Mouse (Mus musculus) MEL (cell line): ENCODE measurements around the gene Dynlt3. TPM values are rescaled to one million over a fixed set of nuclear protein-coding genes. Genes with fewer than 3 reads are reported as not detected.

Experiments used
- DNase-seq: peaks from one replicate; pipeline ENCODE4 v3.0.0; 2011; ENCODE audit warnings: low read depth, low spot score
- H3K27ac ChIP-seq: 2 replicates; pipeline ENCODE4 v1.5.1; 2012; ENCODE audit warnings: low read depth, mild to moderate bottlenecking, control low read depth, low read length, moderate library complexity; ENCODE audit not compliant: control insufficient read depth
- H3K27me3 ChIP-seq, 2 experiments: fragments of 150-350 bp in 1 of 2; sonication (generic) in 1 of 2; 2 replicates each; pipeline ENCODE4 v1.6.1; 2012; ENCODE audit warnings: low read length in 2 of 2, mild to moderate bottlenecking in 2 of 2, improper control_type of control experiment in 1 of 2, moderate library complexity in 1 of 2; ENCODE audit not compliant: insufficient read depth in 2 of 2, control insufficient read depth in 1 of 2
- H3K36me3 ChIP-seq, 2 experiments: 2 replicates each; pipeline ENCODE4 v1.6.1; 2012 to 2014; ENCODE audit warnings: low read length in 2 of 2, improper control_type of control experiment in 1 of 2, inconsistent platforms in 1 of 2, mild to moderate bottlenecking in 1 of 2; ENCODE audit not compliant: insufficient read depth in 2 of 2, control insufficient read depth in 1 of 2
- H3K4me1 ChIP-seq, 2 experiments: fragments of 150-350 bp in 1 of 2; sonication (generic) in 1 of 2; 2 replicates each; pipeline ENCODE4 v1.6.1; 2012; ENCODE audit warnings: low read length in 2 of 2, improper control_type of control experiment in 1 of 2, mild to moderate bottlenecking in 1 of 2; ENCODE audit not compliant: insufficient read depth in 2 of 2, control insufficient read depth in 1 of 2
- H3K4me3 ChIP-seq, 2 experiments: fragments of 150-350 bp in 1 of 2; sonication (generic) in 1 of 2; 2 replicates each; pipeline ENCODE4 v1.5.1; 2012; ENCODE audit warnings: low read depth in 2 of 2, low read length in 2 of 2, mild to moderate bottlenecking in 2 of 2, moderate library complexity in 2 of 2, control low read depth in 1 of 2, improper control_type of control experiment in 1 of 2; ENCODE audit not compliant: control insufficient read depth in 1 of 2, insufficient read depth in 1 of 2
- H3K79me2 ChIP-seq: 2 replicates; pipeline ENCODE4 v1.6.1; 2012; ENCODE audit warnings: mild to moderate bottlenecking, low read length, moderate library complexity; ENCODE audit not compliant: control insufficient read depth, poor library complexity, insufficient read depth
- H3K9ac ChIP-seq: 2 replicates; pipeline ENCODE4 v1.6.1; 2012; ENCODE audit warnings: low read depth, mild to moderate bottlenecking, control low read depth, low read length, moderate library complexity; ENCODE audit not compliant: control insufficient read depth, poor library complexity, severe bottlenecking
- H3K9me3 ChIP-seq: fragments of 150-350 bp; sonication (generic); replicated peaks from 2 replicates; pipeline ENCODE4 v1.6.1; 2012; ENCODE audit warnings: mild to moderate bottlenecking, low read length, improper control_type of control experiment, moderate library complexity; ENCODE audit not compliant: insufficient read depth
- CHD1 ChIP-seq: IDR thresholded peaks from 2 replicates; pipeline ENCODE4 v1.6.1; 2012; ENCODE audit warnings: low read depth, mild to moderate bottlenecking, inconsistent platforms, low read length, improper control_type of control experiment
- CHD2 ChIP-seq: IDR thresholded peaks from 2 replicates; pipeline ENCODE4 v1.6.1; 2011; ENCODE audit warnings: low read length, improper control_type of control experiment
- CTCF ChIP-seq, 3 experiments: IDR thresholded peaks in 2 of 3; conservative IDR thresholded peaks in 1 of 3; 2 replicates each; pipeline ENCODE4 v1.5.1; 2011 to 2012; ENCODE audit warnings: low read length in 3 of 3, low read depth in 2 of 3, mild to moderate bottlenecking in 2 of 3, improper control_type of control experiment in 1 of 3, inconsistent platforms in 1 of 3, mixed read lengths in 1 of 3, moderate library complexity in 1 of 3; ENCODE audit not compliant: control insufficient read depth in 1 of 3, insufficient read depth in 1 of 3, poor library complexity in 1 of 3, severe bottlenecking in 1 of 3
- ELF1 ChIP-seq: IDR thresholded peaks from 2 replicates; pipeline ENCODE4 v1.6.1; 2014; ENCODE audit warnings: low read depth, mild to moderate bottlenecking, inconsistent platforms, low read length, improper control_type of control experiment, moderate library complexity
- EP300 ChIP-seq, 2 experiments: IDR thresholded peaks; 2 replicates each; pipeline ENCODE4 v1.6.1; 2011; ENCODE audit warnings: improper control_type of control experiment in 2 of 2, low read length in 2 of 2, low read depth in 1 of 2, mild to moderate bottlenecking in 1 of 2
- GATA1 ChIP-seq: IDR thresholded peaks from 2 replicates; pipeline ENCODE4 v1.6.1; 2011; ENCODE audit warnings: low read depth, low read length, improper control_type of control experiment
- HCFC1 ChIP-seq: IDR thresholded peaks from 2 replicates; pipeline ENCODE4 v1.6.1; 2012; ENCODE audit warnings: low read depth, mild to moderate bottlenecking, inconsistent platforms, low read length, improper control_type of control experiment, moderate library complexity
- JUND ChIP-seq: IDR thresholded peaks from 2 replicates; pipeline ENCODE4 v1.6.1; 2011; ENCODE audit warnings: low read depth, mild to moderate bottlenecking, improper control_type of control experiment, low read length
- KAT2A ChIP-seq: conservative IDR thresholded peaks from 2 replicates; pipeline ENCODE4 v1.6.1; 2012; ENCODE audit warnings: low read depth, low read length, improper control_type of control experiment, inconsistent platforms
- MAX ChIP-seq: IDR thresholded peaks from 2 replicates; pipeline ENCODE4 v1.6.1; 2011; ENCODE audit warnings: low read length, improper control_type of control experiment
- MAZ ChIP-seq: IDR thresholded peaks from 2 replicates; pipeline ENCODE4 v1.6.1; 2012; ENCODE audit warnings: low read depth, mild to moderate bottlenecking, inconsistent platforms, low read length, improper control_type of control experiment
- MEF2A ChIP-seq: IDR thresholded peaks from 2 replicates; pipeline ENCODE4 v1.6.1; 2014; ENCODE audit warnings: low read depth, mild to moderate bottlenecking, inconsistent platforms, low read length, improper control_type of control experiment; ENCODE audit not compliant: poor library complexity, insufficient replicate concordance, severe bottlenecking; ENCODE audit errors: extremely low read depth
- MXI1 ChIP-seq: IDR thresholded peaks from 2 replicates; pipeline ENCODE4 v1.6.1; 2011; ENCODE audit warnings: mild to moderate bottlenecking, low read depth, low read length, improper control_type of control experiment
- MYB ChIP-seq: IDR thresholded peaks from 2 replicates; pipeline ENCODE4 v1.6.1; 2011; ENCODE audit warnings: mild to moderate bottlenecking, low read depth, low read length, improper control_type of control experiment
- NELFE ChIP-seq: IDR thresholded peaks from 2 replicates; pipeline ENCODE4 v1.6.1; 2011; ENCODE audit warnings: low read depth, low read length, improper control_type of control experiment
- POLR2A ChIP-seq, 2 experiments: IDR thresholded peaks; 2 replicates each; pipeline ENCODE4 v1.6.1; 2011 to 2012; ENCODE audit warnings: low read length in 2 of 2, mild to moderate bottlenecking in 2 of 2, control low read depth in 1 of 2, improper control_type of control experiment in 1 of 2, low read depth in 1 of 2, moderate library complexity in 1 of 2; ENCODE audit not compliant: control insufficient read depth in 1 of 2, insufficient read depth in 1 of 2, poor library complexity in 1 of 2
- POLR2AphosphoS5 ChIP-seq: IDR thresholded peaks from 2 replicates; pipeline ENCODE4 v1.6.1; 2012; ENCODE audit warnings: low read depth, borderline replicate concordance, mild to moderate bottlenecking, inconsistent platforms, low read length, moderate library complexity, mixed read lengths
- RAD21 ChIP-seq: IDR thresholded peaks from 2 replicates; pipeline ENCODE4 v1.6.1; 2011; ENCODE audit warnings: mild to moderate bottlenecking, low read depth, low read length, improper control_type of control experiment
- RCOR1 ChIP-seq: IDR thresholded peaks from 2 replicates; pipeline ENCODE4 v1.6.1; 2012; ENCODE audit warnings: low read depth, mild to moderate bottlenecking, inconsistent platforms, low read length, improper control_type of control experiment
- SIN3A ChIP-seq: IDR thresholded peaks from 2 replicates; pipeline ENCODE4 v1.6.1; 2012; ENCODE audit warnings: low read length, improper control_type of control experiment, inconsistent platforms
- USF1 ChIP-seq: IDR thresholded peaks from 2 replicates; pipeline ENCODE4 v1.6.1; 2014; ENCODE audit warnings: low read depth, mild to moderate bottlenecking, inconsistent platforms, low read length, improper control_type of control experiment, moderate library complexity
- ZKSCAN1 ChIP-seq: IDR thresholded peaks from 2 replicates; pipeline ENCODE4 v1.6.1; 2012; ENCODE audit warnings: low read depth, mild to moderate bottlenecking, inconsistent platforms, low read length, improper control_type of control experiment, moderate library complexity
- ZMIZ1 ChIP-seq: IDR thresholded peaks from 2 replicates; pipeline ENCODE4 v1.6.1; 2012; ENCODE audit warnings: low read depth, mild to moderate bottlenecking, inconsistent platforms, low read length, improper control_type of control experiment, moderate library complexity
- polyA plus RNA-seq, 2 experiments: library from polyadenylated mRNA; stranded (reverse) in 1 of 2; unstranded in 1 of 2; fragments of >175 nt in 1 of 2; fragments of >200 nt in 1 of 2; gene quantifications; 2 replicates each; pipeline versions ENCODE4 v1.2.1 to v1.2.4; 2012; ENCODE audit warnings: low replicate concordance in 2 of 2, low read depth in 1 of 2; ENCODE audit not compliant: insufficient read length in 2 of 2, insufficient read depth in 1 of 2, missing spikeins in 1 of 2
- total RNA-seq: library from RNA; depleted of rRNA; stranded (reverse); fragments of 300-350 nt; gene quantifications from 2 replicates; pipeline ENCODE4 v1.2.3, GENCODE M21; 2012

The Dynlt3 gene
- total and polyA plus RNA-seq, 3 experiments, result 32.2 to 89.5 (median 47.0) TPM

- Histone ChIP-seq H3K36me3 (no peaks in the 10 kb centered on the region), H3K4me3 (no peak overlapping the region), H3K27me3 (no peaks in the 10 kb centered on the region), H3K4me1 (no peaks in the 10 kb centered on the region), H3K27ac (no peak overlapping the region), H3K79me2 (no peaks in the 10 kb centered on the region), H3K9ac (no peak overlapping the region), H3K9me3 (no peaks in the 10 kb centered on the region; the same call in 1 of the 2 replicates)
- TF ChIP-seq NELFE (no peak), MYB (no peak), MAZ (no peak), POLR2A (IDR thresholded peaks at IDR 0.05; ENCODE audit: control insufficient read depth in 1 of 2, insufficient read depth in 1 of 2, low read depth in 1 of 2, low read length in 2 of 2, poor library complexity in 1 of 2) (no peak), ELF1 (no peak), CHD1 (no peak), USF1 (no peak), RCOR1 (no peak), KAT2A (no peak), HCFC1 (no peak), EP300 (IDR thresholded peaks at IDR 0.05; ENCODE audit: low read depth in 1 of 2, low read length in 2 of 2) (no peak), POLR2AphosphoS5 (no peak), ZMIZ1 (no peak), ZKSCAN1 (no peak), RAD21 (no peak), CHD2 (no peak), MAX (no peak), GATA1 (no peak)
- DNase-seq, result no peak
Measured at GRCm38 (mm10) chrX:9695997-9696396, 33.2 kb upstream of the Dynlt3 start.

GRCm38 (mm10) chrX:9672040-9672439 lies 9.2 kb upstream of the Dynlt3 start:
- TF ChIP-seq JUND (no peak), POLR2A (IDR thresholded peaks at IDR 0.05; ENCODE audit: control insufficient read depth in 1 of 2, insufficient read depth in 1 of 2, low read depth in 1 of 2, low read length in 2 of 2, poor library complexity in 1 of 2) (no peak), USF1 (no peak), MEF2A (no peak), MAZ (no peak), SIN3A (no peak), CTCF (IDR thresholded peaks at IDR 0.05 in 2 of 3, conservative IDR thresholded peaks at IDR 0.05 in 1 of 3; ENCODE audit: control insufficient read depth in 1 of 3, insufficient read depth in 1 of 3, low read depth in 2 of 3, low read length in 3 of 3, poor library complexity in 1 of 3, severe bottlenecking in 1 of 3) (no peak), MXI1 (no peak)
- no peaks in the 10 kb centered on the region for H3K9me3 ChIP-seq
- H3K36me3 ChIP-seq, result no peaks in the 10 kb centered on the region
- H3K27ac ChIP-seq, result no peak overlapping the region
- H3K79me2 ChIP-seq, result no peaks in the 10 kb centered on the region
- H3K9ac ChIP-seq, result no peak overlapping the region
- no peak overlapping the region for H3K4me3 ChIP-seq
- no peak for DNase-seq
- no peaks in the 10 kb centered on the region for H3K4me1 ChIP-seq
- H3K27me3 ChIP-seq, result no peaks in the 10 kb centered on the region
